Mouse (Mus musculus) myocyte (in vitro differentiated cells): Measurements from ENCODE around the gene Fam110a. TPM values are rescaled to one million over a fixed set of nuclear protein-coding genes. Genes with fewer than 3 reads are reported as not detected.
A peak's percentile ranks its signal among the peaks of the same experiment; 100 is the strongest.
"Not testable (repeated sequence)": the region's sequence is repeated elsewhere in the genome, so short reads cannot be mapped to it uniquely, and the experiment has no call there.

Experiments used
- H3K27me3 ChIP-seq: one replicate; pipeline ENCODE4 v1.6.1; 2011; ENCODE audit not compliant: control insufficient read depth, insufficient read depth, insufficient read length
- H3K36me3 ChIP-seq: one replicate; pipeline ENCODE4 v1.6.1; 2011; ENCODE audit not compliant: control insufficient read depth, insufficient read depth
- H3K4me2 ChIP-seq: one replicate; pipeline ENCODE4 v1.6.1; 2011; ENCODE audit warnings: low read depth, control low read depth
- H3K4me3 ChIP-seq: one replicate; pipeline ENCODE4 v1.5.1; 2011; ENCODE audit warnings: mild to moderate bottlenecking, control low read depth, moderate library complexity
- H3K79me2 ChIP-seq: one replicate; pipeline ENCODE4 v1.6.1; 2011; ENCODE audit not compliant: control insufficient read depth, insufficient read depth
- H3ac ChIP-seq: one replicate; pipeline ENCODE4 v1.6.1; 2011; ENCODE audit not compliant: control insufficient read depth, insufficient read length
- CEBPB ChIP-seq: IDR thresholded peaks from 2 replicates; pipeline ENCODE4 v1.6.1; 2011; ENCODE audit warnings: mild to moderate bottlenecking, moderate library complexity; ENCODE audit not compliant: poor library complexity, insufficient read depth, severe bottlenecking
- E2F4 ChIP-seq: IDR thresholded peaks from one replicate; pipeline ENCODE4 v1.6.1; 2011; ENCODE audit warnings: mild to moderate bottlenecking, control low read depth, moderate library complexity; ENCODE audit not compliant: insufficient read depth
- MAX ChIP-seq: IDR thresholded peaks from one replicate; pipeline ENCODE4 v1.6.1; 2011; ENCODE audit warnings: low read depth, mild to moderate bottlenecking, control low read depth
- MYOD1 ChIP-seq, 3 experiments: IDR thresholded peaks; one replicate each; pipeline ENCODE4 v1.6.1; 2011; ENCODE audit warnings: control low read depth in 2 of 3, low read depth in 2 of 3, mild to moderate bottlenecking in 2 of 3, moderate library complexity in 1 of 3; ENCODE audit not compliant: insufficient read length in 2 of 3, control insufficient read depth in 1 of 3
- MYOG ChIP-seq, 3 experiments: IDR thresholded peaks; one replicate each; pipeline ENCODE4 v1.6.1; 2011; ENCODE audit warnings: control low read depth in 2 of 3, low read depth in 2 of 3, mild to moderate bottlenecking in 2 of 3; ENCODE audit not compliant: insufficient read length in 2 of 3, control insufficient read depth in 1 of 3, insufficient read depth in 1 of 3
- POLR2A ChIP-seq: IDR thresholded peaks from one replicate; pipeline ENCODE4 v1.6.1; 2011; ENCODE audit warnings: low read depth, mild to moderate bottlenecking, control low read depth, moderate library complexity; ENCODE audit not compliant: insufficient read length
- POLR2AphosphoS2 ChIP-seq: IDR thresholded peaks from one replicate; pipeline ENCODE4 v1.6.1; 2011; ENCODE audit warnings: low read depth, control low read depth; ENCODE audit not compliant: insufficient read length
- REST ChIP-seq: IDR thresholded peaks from one replicate; pipeline ENCODE4 v1.6.1; 2011; ENCODE audit warnings: mild to moderate bottlenecking, control low read depth, moderate library complexity; ENCODE audit not compliant: insufficient read depth, insufficient read length
- SRF ChIP-seq: IDR thresholded peaks from one replicate; pipeline ENCODE4 v1.6.1; 2011; ENCODE audit warnings: low read depth; ENCODE audit not compliant: control insufficient read depth, insufficient read length
- TCF12 ChIP-seq: IDR thresholded peaks from one replicate; pipeline ENCODE4 v1.6.1; 2011; ENCODE audit warnings: mild to moderate bottlenecking, control low read depth; ENCODE audit not compliant: poor library complexity, insufficient read depth, severe bottlenecking
- TCF3 ChIP-seq: IDR thresholded peaks from one replicate; pipeline ENCODE4 v1.6.1; 2011; ENCODE audit warnings: low read depth, control low read depth; ENCODE audit not compliant: insufficient read length
- USF1 ChIP-seq: IDR thresholded peaks from one replicate; pipeline ENCODE4 v1.6.1; 2011; ENCODE audit warnings: low read depth, mild to moderate bottlenecking, control low read depth, moderate library complexity
- polyA plus RNA-seq: library from polyadenylated mRNA; unstranded; fragments of >200 nt; fragmentation: generic; extraction: Trizol; gene quantifications from one replicate; pipeline ENCODE4 v1.2.1, GENCODE M21; 2012; ENCODE audit warnings: missing spikeins

Gene Fam110a
- polyA plus RNA-seq, 1 experiment = 21.0 TPM

GRCm38 (mm10) chr2:151998505-151998899 is 18.5 kb upstream of the Fam110a start:
- no peak overlapping the region for H3K4me3 ChIP-seq
- H3ac ChIP-seq = no peak overlapping the region
- H3K79me2 ChIP-seq = no peaks in the 10 kb centered on the region
- peaks cover 32% of the 10 kb centered on the region for H3K27me3 ChIP-seq
- no peak overlapping the region for H3K4me2 ChIP-seq
- H3K36me3 ChIP-seq = no peaks in the 10 kb centered on the region
- TF ChIP-seq REST = no peak
- TF ChIP-seq TCF12 = no peak
- no peak for TF ChIP-seq E2F4
- TF ChIP-seq POLR2AphosphoS2 = no peak
- no peak for TF ChIP-seq USF1
- no peak for TF ChIP-seq MYOG (IDR thresholded peaks at IDR 0.05; ENCODE audit: control insufficient read depth in 1 of 3, insufficient read depth in 1 of 3, insufficient read length in 2 of 3, low read depth in 2 of 3)
- TF ChIP-seq MAX = no peak
- TF ChIP-seq CEBPB = no peak
- no peak for TF ChIP-seq POLR2A
- no peak for TF ChIP-seq TCF3
- no peak for TF ChIP-seq MYOD1 (IDR thresholded peaks at IDR 0.05; ENCODE audit: control insufficient read depth in 1 of 3, insufficient read length in 2 of 3, low read depth in 2 of 3)
- TF ChIP-seq SRF = no peak

DNA sequence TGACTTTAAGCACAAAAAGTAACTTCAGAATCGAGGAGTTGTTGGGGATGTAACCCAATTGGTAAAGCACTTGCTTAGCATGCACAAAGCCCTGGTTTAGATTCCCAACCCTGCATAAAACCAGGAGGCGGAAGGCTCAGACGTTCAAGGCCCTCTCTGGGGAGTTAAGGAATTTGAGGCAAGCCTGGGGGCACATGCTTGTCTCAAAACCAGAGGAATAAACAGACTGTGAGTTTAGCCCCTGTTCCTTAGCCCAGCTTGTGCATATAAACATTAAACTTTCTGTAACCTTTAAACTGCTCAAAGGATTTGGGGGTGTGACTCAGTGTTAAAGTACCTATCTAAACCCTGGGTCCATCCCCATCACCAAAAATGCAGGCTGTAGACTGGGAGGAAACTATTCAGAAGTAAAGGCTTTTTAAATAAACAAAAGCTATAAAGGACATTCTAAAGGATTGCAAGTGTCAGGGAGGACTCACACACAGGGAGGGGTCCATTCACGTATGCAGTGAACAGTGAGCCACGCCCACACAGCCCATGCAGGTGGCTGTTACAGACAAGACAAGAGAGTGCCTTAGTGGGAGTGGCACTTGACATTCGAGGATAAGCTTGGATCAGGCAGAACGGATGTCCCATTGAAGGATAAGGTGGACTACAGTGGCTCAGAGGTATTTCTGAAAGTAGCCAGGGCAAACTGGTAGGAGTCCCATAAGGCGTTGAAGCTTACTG is 17.9 kb upstream of the Fam110a start:
- TF ChIP-seq MYOD1 (IDR thresholded peaks at IDR 0.05; ENCODE audit: control insufficient read depth in 1 of 3, insufficient read length in 2 of 3, low read depth in 2 of 3) = no peak
- TF ChIP-seq MYOG (IDR thresholded peaks at IDR 0.05; ENCODE audit: control insufficient read depth in 1 of 3, insufficient read depth in 1 of 3, insufficient read length in 2 of 3, low read depth in 2 of 3) = no peak
- no peak for TF ChIP-seq CEBPB
- TF ChIP-seq REST = no peak
- TF ChIP-seq SRF = no peak
- TF ChIP-seq TCF12 = no peak
- no peak for TF ChIP-seq TCF3
- TF ChIP-seq POLR2AphosphoS2 = no peak
- no peak for TF ChIP-seq MAX
- TF ChIP-seq E2F4 = no peak
- no peak for TF ChIP-seq USF1
- TF ChIP-seq POLR2A = no peak
- peaks cover 32% of the 10 kb centered on the region for H3K27me3 ChIP-seq
- H3K4me2 ChIP-seq = no peak overlapping the region

DNA sequence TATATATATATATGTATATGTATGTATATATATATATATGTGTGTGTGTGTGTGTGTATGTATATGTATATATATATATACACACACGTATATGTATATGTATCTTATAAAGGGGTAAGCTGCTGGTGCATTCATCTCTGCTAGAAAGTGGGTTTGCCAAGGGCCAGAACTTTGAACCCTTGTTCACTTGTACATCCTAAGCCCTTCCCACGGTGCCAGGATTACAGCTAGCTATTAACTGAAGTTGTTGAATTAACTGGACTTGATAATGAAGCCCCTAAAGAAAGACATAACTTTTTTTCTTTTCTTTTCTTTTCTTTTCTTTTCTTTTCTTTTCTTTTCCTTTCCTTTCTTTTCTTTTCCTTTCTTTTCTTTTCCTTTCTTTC is 17.2 kb upstream of the Fam110a start:
- H3ac ChIP-seq, H3K36me3 ChIP-seq, H3K4me2 ChIP-seq, H3K79me2 ChIP-seq, H3K4me3 ChIP-seq: not testable (repeated sequence)
- peaks cover 31% of the 10 kb centered on the region for H3K27me3 ChIP-seq

More for the DNA sequence above, 17.9 kb upstream of the Fam110a start:
- H3K79me2 ChIP-seq = no peaks in the 10 kb centered on the region
- H3ac ChIP-seq = no peak overlapping the region
- no peaks in the 10 kb centered on the region for H3K36me3 ChIP-seq
- no peak overlapping the region for H3K4me3 ChIP-seq

DNA sequence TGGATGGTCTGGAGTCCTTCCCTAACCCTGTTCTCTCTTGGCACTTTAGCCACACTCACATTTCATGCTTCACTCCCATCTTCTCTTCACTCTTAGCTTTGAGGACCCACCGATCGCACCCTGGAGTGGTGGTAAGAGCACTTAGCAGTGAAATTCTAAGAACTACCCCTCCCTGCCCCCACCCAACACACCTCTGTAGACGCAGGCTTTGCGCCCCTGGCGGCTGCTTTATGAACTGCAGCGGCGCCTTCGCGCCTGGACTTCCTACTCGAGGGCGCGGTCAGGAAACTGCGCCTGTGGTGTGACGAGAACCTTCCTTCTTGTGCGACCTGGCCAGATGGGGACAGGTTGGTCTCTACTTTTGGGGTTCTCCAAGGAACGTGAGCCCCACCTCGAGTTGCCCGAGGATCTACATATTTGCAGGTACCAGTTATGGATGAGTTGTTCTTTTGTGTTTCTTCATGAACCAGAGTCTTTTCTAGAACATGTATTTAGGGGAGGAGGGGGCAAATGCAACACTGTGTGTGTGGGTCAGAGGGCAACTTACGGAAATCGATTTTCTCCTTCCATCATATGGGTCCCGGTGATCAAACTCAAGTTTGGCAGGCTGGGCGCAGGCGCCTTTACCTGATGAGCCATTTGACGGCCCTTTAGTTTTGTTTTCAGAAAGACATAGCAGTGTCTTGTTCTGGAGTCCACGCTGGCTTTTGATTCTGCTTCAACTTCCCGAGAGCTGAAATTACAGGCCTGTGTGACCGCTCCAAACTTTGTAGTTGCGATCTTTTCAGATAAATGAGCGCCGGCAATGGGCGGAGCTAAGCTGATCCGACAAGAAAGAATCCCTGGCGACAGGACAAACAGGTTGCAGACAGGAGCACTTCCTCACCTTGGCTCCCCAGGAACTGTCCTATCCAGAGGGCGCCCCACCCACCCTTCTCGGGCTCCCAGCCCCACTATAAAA is 16.5 kb upstream of the Fam110a start, which contains the start of gene Slc52a3:
Gene Slc52a3, plus strand, starts transcription at position 283 of the 961 bp plus-strand sequence.
- no peak within 1 kb of the TSS for H3ac ChIP-seq
- H3K79me2 ChIP-seq = no peaks in the 10 kb centered on the region
- no peak within 1 kb of the TSS for H3K4me3 ChIP-seq
- H3K27me3 ChIP-seq = peaks cover 24% of the 10 kb centered on the region
- no peaks in the 10 kb centered on the region for H3K36me3 ChIP-seq
- peak within 1 kb of the TSS; percentile 52 for H3K4me2 ChIP-seq
- TF ChIP-seq TCF3 (no peak), TCF12 (no peak), POLR2A (no peak)

- peak overlapping the region; percentile 80 for H3K4me2 ChIP-seq
- no peaks in the 10 kb centered on the region for H3K79me2 ChIP-seq
- H3K27me3 ChIP-seq = peaks cover 5% of the 10 kb centered on the region
- H3ac ChIP-seq = no peak overlapping the region
- no peaks in the 10 kb centered on the region for H3K36me3 ChIP-seq
- H3K4me3 ChIP-seq = no peak overlapping the region
- no peak for TF ChIP-seq CEBPB
- TF ChIP-seq MYOG (IDR thresholded peaks at IDR 0.05; ENCODE audit: control insufficient read depth in 1 of 3, insufficient read depth in 1 of 3, insufficient read length in 2 of 3, low read depth in 2 of 3) = peak in 1 of 3 experiments; percentile 29
- TF ChIP-seq USF1 = peak; percentile 46
Observed at GRCm38 (mm10) chr2:151994350-151995122, 14.5 kb upstream of the Fam110a start.
